Mouse (Mus musculus): ENCODE results near the gene Pip5kl1. TPM values are rescaled to one million over a fixed set of nuclear protein-coding genes. Genes with fewer than 3 reads are reported as not detected.
A peak's percentile ranks its signal among the peaks of the same experiment; 100 is the strongest.

The Pip5kl1 gene
- total RNA-seq, 1 experiment from 2014 or later, result not detected

GRCm38 (mm10) chr2:32612274-32612673 is 37.7 kb downstream of the Pip5kl1 start:
- no peak for DNase-seq

GRCm38 (mm10) chr2:32617109-32617508 is 42.5 kb downstream of the Pip5kl1 start:
- DNase-seq, result no peak

- no peak for DNase-seq
Observed at GRCm38 (mm10) chr2:32617601-32618000, 43.0 kb downstream of the Pip5kl1 start.

GRCm38 (mm10) chr2:32618051-32618450 is 43.5 kb downstream of the Pip5kl1 start:
- DNase-seq, result no peak

- DNase-seq, result peak; percentile 85
Observed at GRCm38 (mm10) chr2:32620682-32621516, 46.3 kb downstream of the Pip5kl1 start.

GRCm38 (mm10) chr2:32621517-32621859 is 46.9 kb downstream of the Pip5kl1 start, which contains the start of gene Ak1:
TSS of gene Ak1 (plus strand) at chr2:32621758.
- no peak for DNase-seq

GRCm38 (mm10) chr2:32624111-32624748 is 49.6 kb downstream of the Pip5kl1 start:
- no peak for DNase-seq

GRCm38 (mm10) chr2:32625212-32625872 is 50.7 kb downstream of the Pip5kl1 start:
- DNase-seq, result peak; percentile 89

- DNase-seq, result peak; percentile 89
Observed at GRCm38 (mm10) chr2:32625873-32626694, 51.5 kb downstream of the Pip5kl1 start.

- DNase-seq, result no peak
Observed at GRCm38 (mm10) chr2:32627266-32628043, 52.9 kb downstream of the Pip5kl1 start.

- peak; percentile 48 for DNase-seq
Observed at GRCm38 (mm10) chr2:32628044-32628550, 53.5 kb downstream of the Pip5kl1 start.

- peak; percentile 83 for DNase-seq
Observed at GRCm38 (mm10) chr2:32628729-32629128, 54.1 kb downstream of the Pip5kl1 start.

GRCm38 (mm10) chr2:32629276-32629976 is 54.8 kb downstream of the Pip5kl1 start:
- peak; percentile 89 for DNase-seq

- DNase-seq, result no peak
Observed at GRCm38 (mm10) chr2:32630036-32630435, 55.4 kb downstream of the Pip5kl1 start.

- DNase-seq, result no peak
Observed at GRCm38 (mm10) chr2:32631046-32631445, 56.4 kb downstream of the Pip5kl1 start.

GRCm38 (mm10) chr2:32631737-32632394 is 57.3 kb downstream of the Pip5kl1 start:
- peak; percentile 91 for DNase-seq

All from adrenal gland, postnatal 14 days (tissue).